Mouse (Mus musculus) liver, embryonic 14.5 days (tissue): Measurements from ENCODE around the gene Fam168b. TPM values are rescaled to one million over a fixed set of nuclear protein-coding genes. Genes with fewer than 3 reads are reported as not detected.

Experiments used
- ATAC-seq: fragments of 200-750 bp; cut with Nextera tagmentation; 2 replicates; pipeline ENCODE4 v1.8.0; 2017; ENCODE audit warnings: moderate number of reproducible peaks, mild to moderate bottlenecking, moderate library complexity; ENCODE audit not compliant: insufficient read depth
- DNase-seq, 3 experiments: peaks; one replicate each; pipeline ENCODE4 v3.0.0-alpha.2; 2012 to 2013; ENCODE audit warnings: low read depth in 3 of 3, low spot score in 3 of 3
- H3K27ac ChIP-seq: fragments of 300-500 bp; sonication (generic); 2 replicates; pipeline ENCODE4 v1.5.1; 2014; ENCODE audit warnings: moderate library complexity, mild to moderate bottlenecking, control low read depth, inconsistent platforms
- H3K27me3 ChIP-seq: fragments of 300-500 bp; sonication (generic); 2 replicates; pipeline ENCODE4 v1.6.1; 2014; ENCODE audit warnings: mild to moderate bottlenecking, low read length, moderate library complexity; ENCODE audit not compliant: control insufficient read depth, insufficient read depth
- H3K36me3 ChIP-seq: fragments of 300-500 bp; sonication (generic); replicated peaks from 2 replicates; pipeline ENCODE4 v1.6.1; 2014; ENCODE audit warnings: low read depth; ENCODE audit not compliant: control insufficient read depth, insufficient read depth
- H3K4me1 ChIP-seq, 2 experiments: fragments of 200-500 bp in 1 of 2; fragments of 300-500 bp in 1 of 2; sonication (generic) in 1 of 2; replicated peaks; 2 replicates each; pipeline ENCODE4 v1.6.1; 2012 to 2014; ENCODE audit warnings: antibody characterized with exemption in 1 of 2, inconsistent platforms in 1 of 2, low read length in 1 of 2; ENCODE audit not compliant: control insufficient read depth in 2 of 2, insufficient read depth in 2 of 2
- H3K4me2 ChIP-seq: fragments of 300-500 bp; sonication (generic); 2 replicates; pipeline ENCODE4 v1.6.1; 2014; ENCODE audit warnings: low read depth, mild to moderate bottlenecking, control low read depth, moderate library complexity
- H3K4me3 ChIP-seq, 2 experiments: fragments of 200-500 bp in 1 of 2; fragments of 300-500 bp in 1 of 2; sonication (generic) in 1 of 2; 2 replicates each; pipeline ENCODE4 v1.5.1; 2012 to 2014; ENCODE audit warnings: low read depth in 2 of 2, low read length in 2 of 2, mild to moderate bottlenecking in 2 of 2, control low read depth in 1 of 2, inconsistent platforms in 1 of 2, moderate library complexity in 1 of 2; ENCODE audit not compliant: insufficient read depth in 1 of 2
- H3K9ac ChIP-seq: fragments of 300-500 bp; sonication (generic); replicated peaks from 2 replicates; pipeline ENCODE4 v1.6.1; 2014; ENCODE audit warnings: mild to moderate bottlenecking, control low read depth, moderate library complexity
- H3K9me3 ChIP-seq: fragments of 300-500 bp; sonication (generic); 2 replicates; pipeline ENCODE4 v1.6.1; 2016; ENCODE audit warnings: low read length, mixed read lengths; ENCODE audit not compliant: control insufficient read depth
- CTCF ChIP-seq: IDR thresholded peaks from 2 replicates; pipeline ENCODE4 v1.5.1; 2016; ENCODE audit warnings: antibody characterized with exemption, low read depth, control low read depth
- EP300 ChIP-seq: IDR thresholded peaks from 2 replicates; pipeline ENCODE4 v1.6.1; 2016; ENCODE audit warnings: antibody characterized with exemption, low read depth
- WGBS: fragments of 180-500 bp; shearing (Covaris S2); extraction: QIAGEN DNeasy Blood & Tissue Kit; methylation state at CpG from one replicate; pipeline ENCODE4 v1.1.7; 2014; ENCODE audit not compliant: insufficient replicate concordance; 5-methylcytosine and 5-hydroxymethylcytosine counted together
- polyA plus RNA-seq, 2 experiments: library from polyadenylated mRNA; depleted of rRNA in 1 of 2; stranded (reverse) in 1 of 2; unstranded in 1 of 2; fragments of >200 nt; fragmentation: Nextera tagmentation in 1 of 2; extraction: Ambion mirVana in 1 of 2; gene quantifications; 2 replicates each; pipeline versions ENCODE4 v1.2.1 to v1.2.3; 2012 to 2014

Fam168b gene
- polyA plus RNA-seq, 2 experiments: 11.0 to 22.9 TPM

- ATAC-seq: no peak
These were observed 59.2 kb downstream of the Fam168b start for GRCm38 (mm10) chr1:34783538-34784161.

GRCm38 (mm10) chr1:34775870-34776269 is 67.0 kb downstream of the Fam168b start:
- no peaks in the 10 kb centered on the region for H3K27me3 ChIP-seq
- no peak overlapping the region for H3K4me3 ChIP-seq
- TF ChIP-seq CTCF (no peak), EP300 (no peak)
- H3K4me2 ChIP-seq: no peak overlapping the region
- 73% methylated on average over 3 of the region's 3 CpGs for WGBS
- H3K9ac ChIP-seq: no peak overlapping the region
- no peaks in the 10 kb centered on the region for H3K36me3 ChIP-seq
- no peaks in the 10 kb centered on the region for H3K9me3 ChIP-seq
- no peaks in the 10 kb centered on the region for H3K4me1 ChIP-seq
- ATAC-seq (no peak), DNase-seq (no peak)
- no peak overlapping the region for H3K27ac ChIP-seq

More at GRCm38 (mm10) chr1:34783538-34784161, 59.2 kb downstream of the Fam168b start:
- WGBS: 52% methylated on average over 6 of the region's 6 CpGs
- no peaks in the 10 kb centered on the region for H3K9me3 ChIP-seq
- no peaks in the 10 kb centered on the region for H3K36me3 ChIP-seq
- no peaks in the 10 kb centered on the region for H3K27me3 ChIP-seq
- H3K4me3 ChIP-seq: no peak overlapping the region
- H3K27ac ChIP-seq: no peak overlapping the region
- H3K4me1 ChIP-seq: no peaks in the 10 kb centered on the region
- DNase-seq: no peak
- no peak overlapping the region for H3K4me2 ChIP-seq
- no peak overlapping the region for H3K9ac ChIP-seq
- TF ChIP-seq EP300: no peak

- no peaks in the 10 kb centered on the region for H3K4me1 ChIP-seq
- H3K27ac ChIP-seq: no peak overlapping the region
- no peaks in the 10 kb centered on the region for H3K27me3 ChIP-seq
- no peaks in the 10 kb centered on the region for H3K36me3 ChIP-seq
- TF ChIP-seq CTCF (no peak), EP300 (no peak)
- WGBS: 58% methylated on average over 6 of the region's 6 CpGs
- H3K9ac ChIP-seq: no peak overlapping the region
- H3K4me3 ChIP-seq: no peak overlapping the region
- DNase-seq: no peak
- no peak overlapping the region for H3K4me2 ChIP-seq
- ATAC-seq: no peak
- no peaks in the 10 kb centered on the region for H3K9me3 ChIP-seq
These were observed 74.0 kb downstream of the Fam168b start for GRCm38 (mm10) chr1:34768875-34769274.

GRCm38 (mm10) chr1:34767851-34768250 is 75.0 kb downstream of the Fam168b start:
- no peak for TF ChIP-seq CTCF
- no peak for TF ChIP-seq EP300
- H3K36me3 ChIP-seq: no peaks in the 10 kb centered on the region
- H3K27me3 ChIP-seq: no peaks in the 10 kb centered on the region
- H3K4me2 ChIP-seq: no peak overlapping the region
- no peak overlapping the region for H3K4me3 ChIP-seq
- no peak overlapping the region for H3K9ac ChIP-seq
- 39% methylated on average over 4 of the region's 4 CpGs for WGBS
- no peak for ATAC-seq
- no peaks in the 10 kb centered on the region for H3K4me1 ChIP-seq
- no peaks in the 10 kb centered on the region for H3K9me3 ChIP-seq
- DNase-seq: no peak
- H3K27ac ChIP-seq: no peak overlapping the region

GRCm38 (mm10) chr1:34766899-34767298 is 76.0 kb downstream of the Fam168b start:
- no peak for TF ChIP-seq EP300
- TF ChIP-seq CTCF: no peak
- no peak overlapping the region for H3K27ac ChIP-seq
- 32% methylated on average over 1 of the region's 1 CpGs for WGBS

More at GRCm38 (mm10) chr1:34766899-34767298, 76.0 kb downstream of the Fam168b start:
- H3K27me3 ChIP-seq: no peaks in the 10 kb centered on the region
- H3K9ac ChIP-seq: no peak overlapping the region
- DNase-seq: no peak
- H3K36me3 ChIP-seq: no peaks in the 10 kb centered on the region
- no peak for ATAC-seq
- no peaks in the 10 kb centered on the region for H3K9me3 ChIP-seq
- no peaks in the 10 kb centered on the region for H3K4me1 ChIP-seq
- no peak overlapping the region for H3K4me3 ChIP-seq
- no peak overlapping the region for H3K4me2 ChIP-seq

Other genes starting within 250 kb of the Fam168b start
- 2.9 and 4.0 TPM in 2 replicates for gene Plekhb2, start 6.9 kb upstream of the Fam168b start, polyA plus RNA-seq (2012; rRNA removed)
- 8.0 and 8.1 TPM in 2 replicates for gene Plekhb2, start 6.9 kb upstream of the Fam168b start, polyA plus RNA-seq (2014; fragmentation: Nextera tagmentation; extraction: Ambion mirVana)